Mouse (Mus musculus) frontal cortex, adult (tissue): ENCODE results near the gene Mrpl23.

Experiments used
- ATAC-seq: cut with Nextera tagmentation; 2 replicates; pipeline ENCODE4 v1.9.2; 2017; ENCODE audit warnings: mild to moderate bottlenecking, moderate library complexity, mixed read lengths; ENCODE audit not compliant: low TSS enrichment

The Mrpl23 gene

DNA sequence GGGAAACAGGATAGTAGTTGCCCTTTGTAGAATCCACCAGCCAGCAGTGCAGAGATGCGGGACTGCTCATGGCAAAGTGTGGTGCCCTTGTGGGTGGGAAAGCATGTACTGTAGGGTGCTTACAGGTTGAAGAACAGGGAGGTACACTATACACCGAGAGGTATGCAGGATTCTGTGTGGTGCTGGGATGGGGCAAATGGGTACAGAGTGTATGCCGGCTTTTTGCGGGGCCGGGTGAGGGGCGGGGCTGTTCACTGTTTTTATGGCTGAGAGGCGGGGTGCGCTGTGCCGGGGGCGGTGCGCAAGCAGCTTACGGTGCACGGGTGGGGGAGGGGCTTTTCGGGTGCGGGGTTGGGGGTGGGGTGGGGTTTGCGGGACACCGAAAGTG, at the start of gene Mrpl23:
Gene Mrpl23, plus strand, starts transcription at position 16 of the 388 bp plus-strand sequence.
- ATAC-seq, result peak; percentile 35; the same call in 1 of the 2 replicates

DNA sequence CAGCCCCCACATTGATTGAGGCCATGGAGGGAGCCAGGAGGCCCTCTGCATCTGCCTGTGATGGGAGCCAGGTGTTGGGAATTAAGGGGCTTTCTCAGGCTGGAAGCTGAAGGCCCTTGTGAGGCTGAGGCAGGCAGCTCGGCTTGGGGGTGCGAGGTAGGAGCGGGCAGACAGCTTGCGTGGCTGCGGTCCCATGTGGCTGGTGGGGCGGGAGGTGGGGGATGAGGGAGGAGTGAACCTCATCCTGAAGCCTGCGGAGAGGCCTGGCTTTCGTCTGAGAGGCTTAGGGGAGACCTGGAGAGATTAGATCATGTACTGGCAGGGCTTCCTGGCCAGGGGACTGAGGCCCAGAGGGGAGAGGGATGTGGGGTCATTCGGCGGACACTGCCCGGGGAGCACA, 49.4 kb upstream of the Mrpl23 start:
- ATAC-seq, result no peak

DNA sequence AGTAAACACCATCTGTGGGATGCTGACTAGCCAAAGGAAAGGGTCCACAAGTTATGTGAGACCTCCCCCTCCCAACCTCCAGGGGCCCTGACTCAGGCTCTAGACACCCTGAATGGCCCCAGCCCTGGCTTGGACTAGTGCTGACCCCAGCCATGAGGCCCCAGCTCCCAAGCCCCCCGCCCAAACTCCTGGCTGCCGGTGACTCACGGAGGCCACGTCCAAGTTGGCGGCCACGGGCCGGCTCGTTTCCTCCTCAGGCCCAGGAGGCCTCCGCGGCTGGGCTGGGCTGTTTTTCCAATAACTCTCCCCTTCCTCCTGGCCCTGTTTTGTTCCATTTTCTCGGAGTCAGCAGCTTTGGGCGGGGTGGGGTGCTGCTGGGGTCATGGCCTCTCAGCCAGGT, 47.7 kb upstream of the Mrpl23 start:
- no peak for ATAC-seq

DNA sequence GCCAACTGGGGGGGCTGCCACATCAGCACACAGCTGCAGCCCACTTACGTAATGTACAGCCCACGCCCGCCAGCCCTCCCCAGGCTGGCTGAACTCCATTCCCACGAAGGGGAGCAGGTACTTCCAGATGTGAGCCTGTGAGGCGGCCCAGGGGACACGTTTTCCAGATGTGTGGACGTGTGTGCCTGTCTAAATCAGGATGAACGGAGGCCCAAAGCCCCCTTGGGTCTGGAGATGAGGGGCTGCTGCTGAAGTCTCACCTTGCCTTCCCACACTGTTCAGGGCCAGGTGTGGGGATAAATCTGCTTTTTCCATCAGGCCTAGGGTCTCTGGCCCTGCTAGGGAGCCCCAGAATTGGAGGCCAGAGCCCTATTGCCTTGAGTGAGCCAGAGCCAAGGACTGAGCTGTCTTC, 45.7 kb upstream of the Mrpl23 start:
- no peak for ATAC-seq

DNA sequence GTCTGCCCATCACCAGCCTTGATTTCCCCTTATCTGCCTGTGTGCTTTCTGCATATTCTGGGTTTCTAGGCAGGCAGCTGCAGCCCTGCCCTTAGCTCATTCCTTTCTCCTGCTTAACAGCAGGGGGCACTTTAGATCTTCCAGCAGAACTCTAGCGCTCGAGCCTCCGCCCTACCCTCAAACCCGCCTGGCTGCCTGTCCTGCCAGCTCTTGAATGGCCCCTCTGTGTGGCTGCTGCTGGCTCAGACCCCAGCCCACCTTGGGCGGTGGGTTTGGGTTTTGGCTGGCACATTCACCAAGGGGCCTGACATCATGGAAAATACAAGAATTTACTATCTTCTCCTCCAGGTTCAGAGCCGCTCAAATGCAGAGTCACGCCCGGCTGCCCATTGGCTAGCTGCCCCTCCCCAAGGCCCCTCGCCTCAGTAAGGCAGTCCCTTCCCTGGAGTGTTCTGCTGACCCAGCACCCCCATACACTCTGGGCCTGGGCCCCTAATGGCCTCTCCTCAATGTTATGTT, 45.1 kb upstream of the Mrpl23 start:
- peak; percentile 69; the same call in 1 of the 2 replicates for ATAC-seq

DNA sequence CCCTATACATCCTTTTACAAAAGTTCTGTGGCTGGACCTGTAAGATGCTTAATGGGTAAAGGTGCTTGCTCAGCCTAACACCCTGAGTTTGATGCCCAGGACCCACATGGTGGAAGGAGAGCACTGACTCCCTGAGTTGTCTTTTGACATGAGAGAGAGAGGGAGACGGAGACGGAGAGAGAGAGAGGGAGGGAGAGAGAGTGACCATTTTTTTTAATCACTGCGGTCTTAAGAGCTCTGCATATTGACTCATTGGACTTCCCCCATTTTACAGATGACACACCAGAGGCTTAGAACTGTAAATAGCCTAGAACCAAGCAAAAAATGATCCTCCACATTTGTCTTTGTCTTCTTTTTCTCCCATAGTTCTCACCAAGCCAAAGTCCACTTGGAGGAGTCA, 44.4 kb upstream of the Mrpl23 start:
- no peak for ATAC-seq

DNA sequence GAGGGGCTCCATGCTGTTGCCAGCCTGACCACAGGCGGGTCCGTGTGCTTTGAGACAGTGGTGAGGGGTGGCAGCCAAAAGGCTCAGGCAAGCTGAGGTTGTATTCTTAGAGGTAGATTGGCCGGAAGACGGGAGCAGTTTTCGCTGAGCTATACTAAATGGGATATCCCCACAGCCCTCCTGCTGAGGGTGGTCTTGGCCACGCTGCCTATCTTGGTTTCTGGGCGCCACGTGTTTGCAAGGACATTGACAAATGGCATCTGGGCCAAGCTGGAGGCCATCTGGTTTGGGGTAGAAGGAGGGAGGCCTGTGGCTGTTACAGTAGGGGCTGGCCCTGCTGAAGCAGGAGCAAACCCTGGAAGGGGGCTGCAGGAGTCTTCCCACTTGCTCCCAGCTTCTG, 39.0 kb upstream of the Mrpl23 start:
- no peak for ATAC-seq

DNA sequence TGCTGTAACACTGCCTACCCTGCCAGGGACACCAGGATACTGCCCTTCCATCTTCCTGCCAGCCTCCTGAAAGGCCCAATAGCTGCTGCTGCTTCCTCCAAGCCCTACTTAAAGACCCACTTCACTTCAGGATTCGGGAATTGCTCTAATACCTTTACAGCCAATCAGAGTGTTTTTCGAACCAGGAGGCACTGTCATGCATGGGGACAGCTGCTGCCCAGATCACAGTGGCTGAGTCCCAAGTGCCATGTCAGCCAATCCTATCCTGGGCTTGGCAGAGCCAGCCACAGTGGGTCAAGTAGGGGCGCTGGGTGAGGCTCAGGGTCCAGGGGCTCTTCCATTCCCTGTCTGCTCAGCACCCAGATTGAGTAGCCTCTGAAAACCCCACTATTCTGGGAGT, 36.3 kb upstream of the Mrpl23 start:
- ATAC-seq, result no peak

DNA sequence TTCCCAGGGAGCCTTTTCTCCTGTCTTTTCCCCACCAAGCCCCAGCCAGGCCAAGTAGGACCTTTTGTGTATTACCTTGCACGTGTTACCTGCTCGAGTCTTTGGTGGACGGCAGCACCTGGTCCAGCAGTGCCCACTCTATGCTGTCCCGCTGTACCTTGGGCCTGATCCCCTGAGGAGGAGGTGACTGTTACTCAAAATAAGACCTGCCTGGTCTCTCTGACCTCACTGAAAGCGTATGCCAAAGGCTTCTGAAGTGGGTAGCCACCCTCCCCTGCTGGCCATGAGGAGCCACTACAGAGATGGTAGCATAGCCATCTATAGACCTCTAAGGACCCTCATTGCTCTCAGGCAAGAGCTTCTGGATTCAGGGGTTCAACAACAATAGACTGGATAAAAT, 35.7 kb upstream of the Mrpl23 start:
- no peak for ATAC-seq

DNA sequence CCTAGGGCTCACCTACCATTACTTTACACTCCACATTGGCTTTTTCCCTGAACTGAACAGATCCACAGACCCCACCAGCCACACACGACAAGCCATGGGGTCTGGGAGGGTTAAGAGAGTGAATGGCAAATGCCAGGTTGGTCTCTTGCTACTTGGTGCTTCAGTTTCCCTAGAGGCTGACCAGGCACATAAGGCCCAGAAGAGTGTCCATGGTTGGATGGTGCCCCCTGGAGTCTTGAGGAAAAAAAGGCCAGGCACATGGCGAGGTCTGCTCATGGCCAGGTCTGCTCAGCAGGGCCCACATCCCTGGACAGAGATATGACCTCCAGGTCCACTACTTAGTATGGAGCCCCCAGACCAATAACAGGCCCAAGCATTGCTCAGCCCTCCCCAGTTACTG, 34.7 kb upstream of the Mrpl23 start:
- ATAC-seq, result no peak

DNA sequence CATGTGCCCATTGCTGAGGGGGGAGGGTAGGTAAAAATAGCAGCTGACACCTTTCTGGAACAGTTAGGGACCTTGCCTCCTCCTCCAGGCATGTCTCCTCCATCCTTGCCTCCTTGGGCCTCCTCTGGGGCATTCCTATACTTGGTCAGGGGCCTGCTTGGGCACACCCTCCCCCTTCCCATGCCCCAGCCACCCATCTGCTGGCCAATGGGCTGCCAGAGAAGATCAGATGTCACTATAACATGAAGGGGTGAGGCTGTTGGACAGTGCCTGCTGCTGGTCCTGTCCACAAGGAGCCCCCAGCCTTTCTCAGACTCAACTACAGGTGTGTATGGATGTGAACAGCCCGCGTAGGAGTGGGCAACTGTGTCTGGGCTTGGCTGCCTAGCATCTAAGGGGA, 33.9 kb upstream of the Mrpl23 start, which contains the start of gene Tnnt3:
Gene Tnnt3, plus strand, starts transcription at position 262 of the 400 bp plus-strand sequence.
- ATAC-seq, result no peak

DNA sequence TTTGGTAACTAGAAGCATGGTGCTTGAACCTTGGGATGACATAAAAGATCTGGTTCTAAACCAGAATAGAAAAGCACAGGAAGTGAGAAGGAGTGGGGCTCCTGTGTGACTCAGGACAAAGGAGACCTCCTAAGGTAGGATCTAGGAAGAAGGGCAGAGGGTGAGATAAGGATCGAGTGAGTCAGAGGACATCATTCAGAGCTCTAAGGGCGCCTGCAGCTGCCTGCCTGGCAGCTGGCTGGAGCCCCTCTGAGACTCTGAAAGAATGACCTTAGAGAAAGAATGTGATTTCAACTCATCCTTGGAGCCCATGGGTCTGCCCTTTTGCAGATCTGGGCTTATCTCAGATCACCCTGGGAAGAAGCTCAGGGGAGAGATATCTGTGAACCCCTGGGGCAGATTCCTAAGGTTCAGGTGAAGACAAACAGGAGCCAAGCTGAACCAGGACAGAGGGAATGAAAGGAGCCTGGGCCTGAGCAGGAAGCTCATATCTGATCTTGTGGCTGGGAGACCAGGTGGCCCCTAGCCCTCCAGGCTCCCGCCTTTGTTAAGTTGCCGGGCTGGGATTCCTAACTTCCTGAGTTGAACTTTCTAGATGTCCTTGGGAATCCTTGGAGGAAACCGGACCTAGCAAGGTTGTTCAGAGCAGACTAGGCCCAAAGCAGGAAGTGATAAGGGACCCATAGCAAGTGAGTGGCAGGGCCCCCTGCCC, 33.3 kb upstream of the Mrpl23 start:
- ATAC-seq, result no peak

DNA sequence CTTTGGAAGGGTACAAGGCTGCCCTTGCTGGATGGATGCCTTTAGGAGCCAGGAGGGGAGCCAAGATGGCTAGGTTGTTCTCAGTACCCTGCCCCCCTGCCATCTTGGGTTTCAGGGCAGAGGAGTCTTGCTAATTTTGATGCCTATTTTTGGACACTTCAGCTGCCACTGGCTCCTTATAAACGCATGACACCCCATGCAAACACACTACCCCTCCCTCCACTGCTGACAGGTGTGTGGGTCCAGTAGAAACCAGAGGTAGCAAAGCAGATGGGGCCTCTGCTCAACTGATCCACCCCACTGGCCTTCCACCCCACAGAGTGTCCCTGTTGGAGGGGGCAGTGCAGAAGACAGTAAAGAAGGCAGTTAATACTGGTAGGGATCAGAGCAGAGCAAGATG, 32.5 kb upstream of the Mrpl23 start:
- ATAC-seq, result no peak

DNA sequence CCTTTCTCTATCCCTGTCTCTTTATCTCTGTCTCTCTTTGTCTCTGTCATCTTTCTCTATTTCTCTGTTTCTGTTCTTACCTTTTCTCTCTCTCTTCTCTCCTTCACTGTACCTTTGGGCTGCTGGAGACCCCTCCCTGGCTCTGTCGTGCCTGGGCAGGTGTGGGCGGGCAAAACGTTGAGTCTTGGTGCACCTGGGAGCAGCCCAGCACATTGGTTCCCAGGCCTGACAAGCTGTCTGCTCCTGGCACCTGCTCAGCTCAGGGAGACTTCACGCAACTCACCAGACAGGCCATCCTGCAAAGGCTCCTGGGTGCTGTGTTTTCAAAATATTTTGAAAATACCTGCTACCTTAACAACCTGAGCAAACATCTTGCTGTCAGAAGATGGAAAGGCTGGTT, 29.3 kb upstream of the Mrpl23 start:
- no peak for ATAC-seq

DNA sequence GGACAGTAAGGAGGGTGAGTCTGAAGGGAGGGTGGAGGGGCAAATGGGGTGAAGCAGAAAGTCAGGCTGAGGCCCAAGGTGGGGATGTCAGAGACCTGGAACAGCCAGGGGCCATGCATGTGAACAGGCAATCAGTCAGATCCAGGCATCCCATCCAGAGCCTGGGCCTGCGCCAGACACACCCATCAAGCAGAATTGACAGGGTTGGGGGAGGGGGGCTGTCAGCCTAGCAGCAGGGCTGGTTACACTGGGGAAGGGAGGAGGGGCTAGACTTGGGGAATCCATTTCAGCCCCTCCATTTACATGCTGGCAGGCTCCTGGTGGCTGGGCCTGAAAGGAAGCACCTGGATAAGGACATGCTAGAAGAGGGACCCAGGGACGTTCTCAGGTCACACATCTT, 26.5 kb upstream of the Mrpl23 start:
- ATAC-seq, result no peak

DNA sequence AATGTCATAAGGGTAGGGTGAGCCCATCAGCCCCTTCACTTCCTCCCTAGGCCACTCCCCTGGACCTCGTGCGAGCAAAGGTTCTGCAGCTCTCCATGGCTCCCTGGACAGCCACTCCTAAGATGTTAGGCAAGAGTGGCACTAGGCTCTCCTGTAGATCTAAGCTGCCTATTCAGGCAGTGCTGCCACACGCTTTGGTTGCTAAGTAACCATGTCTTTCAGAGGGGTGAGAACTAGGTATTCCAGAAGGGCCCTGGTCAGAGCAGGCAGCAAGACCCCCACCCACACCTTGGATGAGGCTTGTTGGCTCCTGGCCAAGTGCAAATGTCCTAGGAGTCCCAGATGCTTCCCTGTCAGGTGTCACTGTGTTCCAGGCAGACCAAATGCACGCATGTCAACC, 26.0 kb upstream of the Mrpl23 start:
- no peak for ATAC-seq

DNA sequence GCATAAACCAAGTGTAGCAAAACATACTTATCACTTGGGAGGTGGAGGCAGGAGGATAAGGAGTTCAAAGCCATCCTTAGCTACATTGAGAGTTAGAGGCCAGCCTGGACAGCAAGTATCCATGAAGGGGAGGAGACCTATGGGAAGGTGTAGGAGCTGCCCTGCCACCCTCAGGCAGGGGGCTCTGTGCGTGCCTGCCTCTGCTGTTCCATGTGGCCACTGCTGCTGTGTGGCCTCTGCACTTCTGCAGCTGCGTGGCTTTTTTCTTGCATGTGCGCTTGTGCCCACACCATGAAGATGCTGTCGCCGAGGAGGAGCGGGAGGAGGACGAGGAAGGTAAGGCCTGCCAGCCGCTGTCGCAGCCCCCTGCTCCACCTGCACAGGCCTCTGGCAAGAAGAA, 25.0 kb upstream of the Mrpl23 start:
- ATAC-seq, result no peak

DNA sequence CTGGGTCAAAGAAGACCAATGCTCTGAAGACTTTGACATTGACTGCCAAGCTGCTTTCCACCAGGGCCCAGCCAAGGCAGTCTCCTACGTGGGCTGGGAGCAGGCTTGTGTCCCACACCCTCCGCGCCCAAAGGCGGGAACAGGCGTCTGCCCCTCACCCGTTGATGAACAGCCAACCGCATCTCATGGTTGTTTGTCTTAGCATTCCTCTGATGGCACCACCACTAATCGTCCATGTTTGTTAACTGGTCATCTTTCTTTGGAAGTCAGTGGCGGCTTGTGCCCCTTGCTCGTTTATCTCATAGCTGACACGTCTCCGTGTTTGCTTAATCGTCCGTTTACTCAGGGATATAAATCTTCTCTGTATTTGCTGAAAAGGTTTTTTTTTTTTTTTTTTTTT, 23.0 kb upstream of the Mrpl23 start:
- no peak for ATAC-seq

DNA sequence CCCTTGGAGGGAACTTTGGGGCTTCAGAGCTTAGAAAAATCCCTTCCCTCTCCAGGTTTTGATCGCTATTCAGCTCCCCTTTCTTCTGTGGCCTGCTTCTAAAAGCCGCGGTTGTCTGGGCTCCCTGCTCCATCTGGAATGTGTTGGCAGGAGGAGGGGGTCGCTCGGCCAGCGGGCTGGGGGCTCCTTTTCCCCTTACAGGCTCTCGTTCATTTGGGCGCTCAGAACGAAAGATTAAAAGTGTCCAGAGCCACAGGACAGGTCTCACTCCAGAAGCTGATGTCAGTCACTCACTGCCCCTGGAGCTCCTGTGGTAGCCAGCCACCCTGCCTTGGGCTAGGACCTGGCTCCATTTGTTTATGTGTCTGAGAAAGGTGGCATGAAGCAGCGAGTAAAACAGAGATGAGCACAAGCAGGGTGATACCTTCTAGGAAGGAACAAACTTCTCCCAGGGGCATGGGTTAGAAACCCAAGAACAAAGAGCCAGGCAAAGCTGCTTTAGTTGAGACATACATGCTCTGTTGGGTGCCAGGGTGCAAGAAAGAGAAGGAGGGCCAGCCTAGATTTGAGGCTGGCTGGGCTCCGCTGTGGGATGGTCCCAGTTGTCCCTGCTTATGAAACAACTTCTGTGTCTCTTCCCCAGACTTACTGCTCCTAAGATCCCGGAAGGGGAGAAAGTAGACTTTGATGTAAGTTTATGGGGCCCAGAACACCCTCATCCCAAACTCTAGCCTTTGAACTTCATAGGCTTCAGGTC, 22.3 kb upstream of the Mrpl23 start:
- no peak for ATAC-seq

DNA sequence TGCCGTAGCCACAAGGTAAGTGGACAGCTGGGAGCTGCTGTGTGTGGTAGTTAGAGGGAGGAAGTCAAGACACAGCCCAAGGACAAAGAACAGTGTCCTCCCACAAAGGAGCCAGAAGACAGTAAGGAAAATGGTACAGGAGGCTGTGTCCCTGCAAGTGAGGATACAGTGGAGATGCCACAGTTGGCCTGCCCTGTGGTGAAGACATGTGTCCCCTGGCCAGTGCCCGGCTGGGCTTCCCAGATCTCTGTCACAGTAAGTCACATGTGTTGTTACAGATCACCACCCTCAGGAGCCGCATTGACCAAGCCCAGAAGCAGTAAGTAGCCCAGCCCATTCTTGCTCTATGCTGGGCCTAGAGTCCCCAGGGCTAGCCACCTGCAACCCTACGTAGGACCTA, 18.4 kb upstream of the Mrpl23 start:
- no peak for ATAC-seq

DNA sequence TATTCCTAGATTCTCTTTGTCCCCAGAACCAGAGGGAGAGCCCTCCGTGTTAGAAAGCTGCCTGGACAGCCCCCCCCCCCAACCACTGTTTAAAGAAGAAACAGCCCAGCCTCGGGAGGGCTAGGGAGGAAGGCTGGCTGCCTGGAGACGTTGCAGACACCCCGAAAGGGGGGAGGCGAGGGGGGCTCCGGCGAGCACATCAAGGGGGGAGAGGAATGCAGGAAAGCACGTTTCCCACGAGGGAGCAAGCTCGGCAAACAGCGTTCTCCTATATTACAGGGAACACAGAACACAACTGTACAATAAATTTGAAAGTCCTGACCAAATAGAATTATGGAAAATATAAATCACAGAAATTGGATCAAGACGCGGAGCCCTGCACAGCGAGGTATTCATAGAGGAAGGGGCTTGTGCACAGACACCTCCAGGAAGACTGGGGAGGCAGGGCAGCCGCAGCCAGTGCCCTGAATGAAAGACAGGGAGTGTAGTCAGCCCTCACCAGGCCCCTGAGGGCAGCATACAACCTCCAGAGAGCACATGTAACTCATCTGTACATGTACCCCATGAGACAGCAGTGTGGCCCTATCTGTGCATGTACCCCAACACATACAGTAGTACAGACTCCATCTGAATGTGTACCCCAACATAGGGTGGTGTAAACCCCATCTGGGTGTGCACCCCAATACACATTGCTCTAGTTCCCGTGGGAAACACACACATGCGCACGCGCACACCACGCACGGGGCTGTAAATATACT, 16.1 kb upstream of the Mrpl23 start:
- ATAC-seq, result no peak

DNA sequence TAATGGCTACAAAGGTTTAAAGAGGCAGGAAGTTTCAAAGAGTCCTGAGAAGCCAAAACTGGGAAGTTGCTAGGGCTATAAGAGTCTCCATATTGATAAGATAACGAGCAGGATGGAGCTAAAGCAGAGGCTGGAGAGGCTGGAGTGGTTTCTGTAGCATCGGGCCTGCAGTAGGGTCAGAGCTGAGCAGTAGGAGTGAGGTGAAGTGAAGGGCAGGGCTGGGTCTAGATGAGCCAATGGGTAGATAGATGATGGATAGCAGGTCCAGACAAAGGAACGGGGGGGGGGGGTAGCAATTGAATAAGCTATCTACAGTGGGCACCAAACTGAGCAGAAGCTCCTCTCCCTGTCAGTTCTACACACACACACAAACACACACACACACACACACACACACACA, 15.0 kb upstream of the Mrpl23 start:
- ATAC-seq, result no peak

DNA sequence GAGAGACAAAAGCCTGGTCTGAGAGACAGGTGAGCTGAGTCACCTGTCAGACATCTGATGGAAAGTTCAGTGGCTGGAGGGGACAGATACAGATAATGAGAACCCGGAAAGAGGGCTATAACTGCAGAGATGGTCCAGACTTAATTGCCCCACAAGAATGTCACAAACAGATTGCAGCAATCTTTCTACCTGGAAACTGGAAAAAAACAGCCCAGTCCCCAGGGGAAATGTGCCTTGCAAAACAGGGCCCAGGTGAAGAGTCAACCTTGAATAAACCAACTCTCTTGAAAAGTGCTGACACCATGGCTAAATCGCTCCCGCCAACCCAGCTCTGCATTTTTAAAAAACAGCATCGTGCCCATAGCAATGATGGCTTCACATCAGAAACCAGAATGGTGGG, 12.2 kb upstream of the Mrpl23 start:
- no peak for ATAC-seq
